Mouse (Mus musculus) cerebral cortex, adult 2 months (tissue): ENCODE results near the gene Spta1.

Experiments
- WGBS: fragments of 180-500 bp; shearing (Covaris S2); methylation state at CpG from one replicate; pipeline ENCODE4 v1.1.7; 2018; 5-methylcytosine and 5-hydroxymethylcytosine counted together

Gene Spta1

DNA sequence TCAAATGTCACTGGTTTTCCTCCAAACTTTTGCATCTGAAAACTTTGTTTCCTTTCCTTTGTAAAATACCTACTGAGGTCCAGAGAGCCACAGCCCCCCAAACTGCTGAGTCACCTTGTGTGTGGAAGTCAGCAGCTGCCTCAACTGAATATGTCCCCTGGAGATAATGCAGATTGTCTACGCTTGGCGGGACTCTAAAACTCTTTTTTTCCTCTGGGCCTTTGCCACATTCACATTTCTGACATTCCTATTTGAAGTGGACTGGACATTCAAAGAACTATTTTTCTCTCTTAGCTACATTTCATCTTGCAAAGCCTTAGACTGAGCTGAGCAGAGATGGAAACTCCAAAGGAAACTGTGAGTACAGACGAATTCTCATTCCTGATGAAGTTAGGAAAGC lies at the start of gene Spta1:
Gene Spta1, plus strand, starts transcription at position 172 of the 400 bp plus-strand sequence.
- WGBS: 67% methylated on average over 3 of the region's 3 CpGs

DNA sequence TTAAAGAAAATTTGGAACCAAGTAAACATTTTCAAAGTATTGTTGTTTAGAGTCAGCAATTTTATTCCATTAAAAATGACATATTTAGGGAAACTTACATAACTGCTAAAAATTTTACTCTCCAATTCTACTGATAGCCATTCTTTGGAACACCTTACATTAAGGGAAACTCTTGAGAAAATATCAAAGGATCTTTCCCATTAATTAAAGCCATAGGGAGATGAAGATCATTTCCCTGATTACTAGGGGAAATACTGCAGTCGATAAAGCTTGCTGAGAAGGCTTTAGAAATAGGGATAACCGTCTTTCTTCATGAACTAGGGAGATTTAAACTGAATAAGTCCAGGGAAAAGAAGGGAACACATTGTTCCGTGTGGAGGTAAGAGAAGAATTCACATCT lies 41.4 kb upstream of the Spta1 start, which contains the start of gene Olfr424:
Gene Olfr424, plus strand, starts transcription at position 301 of the 400 bp plus-strand sequence.
- WGBS: 73% methylated on average over 3 of the region's 3 CpGs

DNA sequence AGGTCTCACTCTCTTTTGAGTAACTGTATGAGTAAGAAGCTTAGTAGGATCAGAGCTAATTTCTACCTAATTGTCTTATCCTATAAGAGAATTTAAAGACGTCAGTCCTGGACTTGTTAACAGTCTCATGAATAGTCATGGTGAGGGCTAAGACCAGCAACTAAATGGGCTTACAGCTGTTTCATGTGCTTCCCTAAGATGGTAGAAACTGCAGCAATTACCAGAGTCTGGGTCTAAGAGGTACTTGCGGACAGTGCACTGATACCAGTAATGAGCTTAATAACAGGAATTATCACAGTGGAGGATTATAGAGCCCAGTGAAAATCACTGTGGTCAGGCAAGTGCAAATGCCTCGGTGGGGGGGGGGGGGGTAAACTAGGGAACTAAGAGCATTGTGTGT lies 40.6 kb upstream of the Spta1 start:
- 53% methylated on average over 3 of the region's 3 CpGs for WGBS

DNA sequence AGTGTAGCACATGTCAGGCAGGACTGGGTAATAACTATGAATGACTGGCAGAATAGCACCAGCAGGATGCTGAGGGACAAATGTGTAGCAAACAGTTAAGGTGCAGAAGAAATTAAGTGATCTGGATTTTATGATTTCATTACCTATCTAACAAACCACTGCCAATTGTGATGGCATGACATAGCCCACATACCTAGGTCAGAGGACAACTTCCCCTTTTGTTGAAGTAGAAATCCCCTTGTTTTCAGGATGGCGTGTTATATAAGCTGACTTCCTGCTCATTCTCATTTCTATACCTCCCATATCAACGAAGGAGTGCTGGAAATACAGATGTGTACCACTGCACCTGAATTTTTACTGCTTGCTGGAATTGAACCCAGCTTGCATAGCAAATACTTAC lies 31.2 kb upstream of the Spta1 start:
- WGBS: 77% methylated on average over 2 of the region's 2 CpGs

DNA sequence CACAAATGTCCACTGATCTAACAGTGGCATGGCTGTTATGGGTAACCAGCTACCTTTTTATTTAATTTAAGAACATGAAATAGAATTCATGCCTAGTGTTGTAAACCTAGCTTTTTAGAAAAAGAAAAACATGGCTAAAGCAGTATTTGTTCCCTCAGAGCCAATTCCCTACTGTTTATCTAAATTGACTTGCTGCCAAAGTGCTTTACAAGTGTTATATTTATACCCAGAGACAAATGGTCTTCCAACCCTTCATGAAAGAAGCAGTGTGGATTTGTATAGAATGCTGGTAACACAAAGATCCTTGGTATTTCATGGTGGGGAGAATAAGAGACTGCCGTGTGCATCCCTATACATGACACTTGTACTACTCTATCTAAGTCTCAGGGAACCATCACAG lies 25.9 kb upstream of the Spta1 start:
- WGBS: 59% methylated on average over 1 of the region's 1 CpGs

DNA sequence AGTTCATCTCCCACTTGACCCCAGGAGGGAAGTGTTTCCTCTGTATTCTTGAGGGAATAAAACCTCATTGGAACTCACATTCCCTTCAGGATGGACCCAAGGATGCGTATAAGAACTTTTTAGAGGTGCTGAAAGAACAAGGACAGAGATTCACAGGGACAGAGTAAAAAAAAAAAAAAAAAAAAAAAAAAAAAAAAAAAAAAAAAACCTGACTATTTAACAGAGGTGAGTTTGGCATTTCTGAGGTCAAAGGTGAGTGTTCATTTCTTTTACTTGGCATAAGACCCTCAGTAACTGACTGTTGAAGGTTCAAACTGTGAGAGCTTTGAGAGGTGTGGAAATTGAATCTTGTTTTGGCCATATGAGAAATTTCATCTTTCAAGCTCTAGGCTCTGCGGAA lies 23.3 kb upstream of the Spta1 start:
- 79% methylated on average over 2 of the region's 2 CpGs for WGBS

DNA sequence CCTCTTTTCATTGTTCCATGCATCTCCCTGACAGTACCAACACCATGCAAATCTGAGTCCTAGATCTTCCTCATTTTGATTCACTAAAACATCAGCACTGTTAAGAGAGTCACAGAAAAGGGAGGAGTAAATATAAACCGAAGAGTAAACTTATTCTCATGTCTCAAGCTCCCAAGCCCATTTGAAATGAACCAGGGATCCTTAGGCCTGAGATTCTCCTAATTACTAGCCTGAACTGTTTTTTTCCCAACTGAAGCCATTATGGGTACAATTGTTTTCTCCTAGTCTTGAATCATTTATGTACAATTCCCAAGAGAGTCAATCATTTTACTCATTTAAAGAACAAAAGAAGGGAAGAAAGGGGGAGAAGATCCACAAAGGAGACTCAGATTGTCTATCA lies 17.2 kb upstream of the Spta1 start, which contains the start of gene Olfr420:
Gene Olfr420, plus strand, starts transcription at position 301 of the 400 bp plus-strand sequence.
- 87% methylated on average over 1 of the region's 1 CpGs for WGBS

DNA sequence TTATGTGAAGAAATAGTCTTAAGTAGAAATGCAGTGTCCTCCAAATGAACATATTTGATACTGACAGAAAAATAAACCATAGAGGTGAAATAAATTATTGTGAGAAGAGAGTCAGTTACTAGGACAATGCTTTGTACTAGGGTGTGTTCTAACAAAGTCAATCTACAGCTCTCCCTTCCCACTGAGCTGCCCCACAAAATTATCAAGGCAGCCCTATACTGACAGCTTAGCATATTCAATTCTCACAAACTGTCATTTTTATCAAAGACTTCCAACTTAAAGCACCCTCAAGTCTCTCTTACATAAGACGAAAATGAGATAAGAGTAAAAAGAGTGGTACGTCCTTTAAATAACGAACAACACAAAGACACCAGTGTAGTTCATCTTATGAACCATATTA lies 15.0 kb upstream of the Spta1 start:
- WGBS: 92% methylated on average over 3 of the region's 3 CpGs

DNA sequence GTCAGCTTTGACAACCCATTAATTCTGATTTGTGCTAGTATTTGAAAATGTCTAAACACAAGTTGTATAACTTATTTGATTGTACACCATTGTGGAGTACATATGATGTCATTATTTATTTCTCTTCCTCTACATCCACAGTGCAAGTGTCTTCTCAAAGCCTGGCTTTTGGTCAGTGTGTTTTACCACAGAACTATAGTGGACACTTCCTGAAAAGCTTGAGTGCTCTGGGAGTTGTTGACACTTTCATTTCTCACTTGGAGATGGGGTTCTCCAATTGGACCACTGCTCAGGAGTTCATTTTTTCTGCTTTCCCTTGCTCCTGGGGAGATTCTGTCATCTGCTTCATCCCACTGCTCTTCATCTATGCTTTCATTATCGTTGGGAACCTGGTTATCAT lies 14.1 kb upstream of the Spta1 start:
- 93% methylated on average over 1 of the region's 1 CpGs for WGBS

DNA sequence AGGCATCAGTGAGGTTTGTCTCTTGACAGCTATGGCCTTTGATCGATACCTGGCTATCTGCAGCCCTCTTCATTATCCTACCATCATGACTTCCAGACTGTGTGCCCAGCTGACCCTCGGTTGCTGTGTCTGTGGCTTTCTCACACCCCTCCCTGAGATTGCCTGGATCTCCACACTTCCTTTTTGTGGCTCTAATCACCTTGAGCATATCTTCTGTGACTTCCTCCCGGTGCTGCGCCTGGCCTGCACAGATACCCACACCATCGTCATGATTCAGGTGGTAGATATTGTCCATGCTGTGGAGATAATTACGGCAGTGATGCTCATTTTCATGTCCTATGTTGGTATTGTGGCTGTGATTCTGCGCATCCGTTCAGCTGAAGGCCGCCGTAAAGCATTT lies 13.5 kb upstream of the Spta1 start:
- WGBS: 91% methylated on average over 10 of the region's 10 CpGs

DNA sequence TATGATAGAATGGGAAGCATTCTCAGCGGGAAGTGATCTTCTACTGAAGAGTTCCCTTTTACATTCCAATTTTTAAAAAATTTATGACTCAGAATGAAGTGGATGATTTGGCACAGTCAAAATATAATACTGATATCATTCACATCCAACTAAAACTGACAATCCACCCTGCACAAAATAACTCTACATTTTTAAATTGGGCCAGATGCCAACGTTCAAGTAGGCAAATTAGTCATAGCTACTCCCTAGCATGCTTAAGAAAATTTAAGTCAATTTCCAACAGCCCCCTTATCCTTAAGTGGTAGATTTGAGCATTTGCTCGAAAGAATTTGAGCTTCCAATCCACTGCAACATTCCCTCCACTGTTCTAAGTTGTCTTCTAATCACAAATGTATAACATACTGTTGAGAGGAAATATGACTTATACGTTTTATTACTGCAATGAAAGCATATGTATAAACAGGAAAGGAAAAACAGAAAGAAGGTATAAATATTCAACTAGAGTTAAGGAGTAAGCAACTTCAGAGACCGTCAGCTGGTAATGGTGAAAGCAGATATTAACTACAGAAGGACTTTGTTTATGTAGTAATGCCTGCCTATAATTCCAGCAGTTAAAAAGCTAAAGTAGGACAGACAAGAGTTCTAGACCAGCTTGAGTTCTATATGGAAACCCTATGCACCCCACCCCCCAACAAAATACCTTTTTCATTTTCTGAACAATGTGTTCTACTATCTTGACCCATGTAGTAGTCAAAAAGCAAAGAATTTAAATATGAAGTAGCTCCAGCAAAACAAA lies 1.7 kb upstream of the Spta1 start:
- 66% methylated on average over 5 of the region's 5 CpGs for WGBS

DNA sequence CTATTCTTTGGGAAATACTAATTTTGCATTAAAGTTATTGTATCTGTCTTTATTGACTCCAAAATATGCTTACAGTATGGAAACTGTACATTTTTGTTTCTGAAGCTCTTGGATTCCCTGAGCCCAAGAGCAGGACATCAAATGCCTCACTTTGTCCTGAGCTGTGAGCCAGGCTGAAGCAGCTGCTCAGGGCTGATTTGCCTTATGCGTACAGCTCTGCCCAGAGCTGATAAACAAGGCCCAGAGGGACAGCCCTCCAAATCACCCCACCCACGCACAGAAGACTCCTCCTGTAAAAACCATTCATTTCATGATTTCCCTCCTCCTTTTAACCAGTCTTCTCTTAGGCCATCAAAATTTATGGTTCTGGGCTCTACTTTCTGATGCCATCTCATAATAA lies 1.0 kb upstream of the Spta1 start:
- WGBS: 62% methylated on average over 2 of the region's 2 CpGs

DNA sequence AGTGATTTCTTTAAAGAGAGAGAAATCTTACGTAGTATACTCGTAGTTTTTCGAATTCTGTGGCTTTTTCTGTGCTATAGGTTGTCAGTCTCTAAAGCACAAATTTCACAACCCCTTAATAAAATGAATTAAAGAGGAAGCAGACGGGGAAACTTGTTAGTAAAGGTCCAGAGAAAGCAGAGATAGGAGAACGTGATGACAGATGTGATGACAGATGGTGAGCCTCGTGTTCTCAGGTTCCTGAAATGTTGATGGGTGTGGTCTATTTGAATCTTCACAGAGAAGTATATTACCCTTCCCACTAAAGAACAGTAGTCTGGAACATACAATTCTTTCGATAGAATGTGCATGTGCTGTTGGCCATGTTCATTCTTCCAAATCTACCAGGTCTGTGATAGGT lies 32.1 kb downstream of the Spta1 start:
- 67% methylated on average over 7 of the region's 7 CpGs for WGBS

DNA sequence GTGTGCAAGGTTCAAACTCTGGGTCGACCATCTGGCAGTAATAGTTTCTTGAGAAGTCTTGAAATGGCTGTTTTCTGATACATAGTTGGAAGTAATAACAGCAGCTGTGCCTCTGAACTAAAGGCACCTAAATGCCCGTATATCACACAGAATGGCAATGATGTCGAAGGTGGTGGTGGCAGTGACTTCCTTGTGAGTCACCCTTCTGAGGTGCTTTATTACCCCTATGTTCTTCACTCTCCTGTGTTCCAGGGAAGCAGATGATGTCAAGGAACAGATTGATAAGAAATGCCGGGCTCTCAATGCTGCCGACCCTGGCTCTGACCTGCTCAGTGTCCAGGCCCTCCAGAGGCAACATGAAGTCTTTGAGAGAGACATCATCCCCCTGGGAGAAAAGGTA lies 39.7 kb downstream of the Spta1 start:
- WGBS: 87% methylated on average over 5 of the region's 5 CpGs

DNA sequence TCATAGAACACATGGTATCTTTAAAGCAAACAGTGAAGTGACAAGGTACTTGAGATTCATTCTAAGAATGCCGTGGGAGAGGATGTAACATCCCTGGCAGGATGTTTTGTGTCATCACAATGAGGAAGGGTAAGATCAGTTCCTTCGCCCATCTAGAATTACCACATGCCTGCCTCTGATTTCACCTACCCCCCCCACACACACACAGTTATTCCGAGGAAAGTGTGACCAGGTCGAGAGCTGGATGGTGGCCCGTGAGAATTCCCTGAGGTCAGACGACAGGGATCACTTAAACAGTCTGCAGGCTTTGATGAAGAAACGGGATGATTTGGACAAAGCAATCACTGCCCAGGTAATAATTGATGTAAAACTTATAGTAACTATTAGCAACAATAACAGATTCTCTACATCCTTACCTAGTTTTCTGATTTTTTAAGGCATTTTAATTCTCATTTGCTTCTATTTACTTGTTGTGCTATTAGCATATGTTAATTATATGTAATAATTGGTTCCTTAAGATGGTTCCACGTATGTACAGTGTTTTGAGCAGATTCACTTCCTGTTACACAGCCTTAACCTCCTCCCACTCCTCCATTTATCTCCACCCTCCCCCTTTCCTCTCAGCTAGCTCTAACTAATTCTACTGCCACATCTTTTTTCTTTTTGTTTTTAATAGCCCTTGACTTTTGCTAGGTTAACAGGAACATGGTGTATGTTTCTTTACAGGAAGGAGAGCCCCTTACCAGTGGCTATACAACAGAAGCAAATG lies 42.9 kb downstream of the Spta1 start:
- 83% methylated on average over 8 of the region's 8 CpGs for WGBS

DNA sequence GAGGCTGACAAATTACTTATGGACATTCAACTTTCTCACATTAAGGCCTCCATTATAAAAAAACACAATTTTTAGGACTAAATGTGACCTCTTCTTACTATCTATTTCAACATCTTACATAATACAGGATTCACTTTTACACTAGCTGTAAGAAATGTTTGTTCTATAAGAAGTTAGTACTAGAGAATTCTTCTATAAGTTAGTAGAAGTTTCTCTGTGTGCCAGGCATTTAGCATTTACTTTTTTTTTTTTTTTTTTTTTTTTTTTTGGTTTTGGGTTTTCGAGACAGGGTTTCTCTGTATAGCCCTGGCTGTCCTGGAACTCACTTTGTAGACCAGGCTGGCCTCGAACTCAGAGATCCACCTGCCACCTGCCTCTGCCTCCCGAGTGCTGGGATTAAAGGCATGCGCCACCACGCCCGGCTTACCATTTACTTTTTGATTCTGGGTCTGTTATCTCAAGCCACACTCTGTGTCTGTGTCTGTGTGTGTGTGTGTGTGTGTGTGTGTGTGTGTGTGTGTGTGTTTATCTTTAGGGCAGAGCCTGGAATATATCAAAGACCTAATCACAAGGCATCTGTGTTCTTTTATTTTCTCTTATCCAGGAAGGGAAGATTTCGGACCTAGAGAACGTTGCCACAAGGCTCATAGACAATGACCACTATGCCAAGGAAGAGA lies 44.1 kb downstream of the Spta1 start:
- 91% methylated on average over 8 of the region's 8 CpGs for WGBS

DNA sequence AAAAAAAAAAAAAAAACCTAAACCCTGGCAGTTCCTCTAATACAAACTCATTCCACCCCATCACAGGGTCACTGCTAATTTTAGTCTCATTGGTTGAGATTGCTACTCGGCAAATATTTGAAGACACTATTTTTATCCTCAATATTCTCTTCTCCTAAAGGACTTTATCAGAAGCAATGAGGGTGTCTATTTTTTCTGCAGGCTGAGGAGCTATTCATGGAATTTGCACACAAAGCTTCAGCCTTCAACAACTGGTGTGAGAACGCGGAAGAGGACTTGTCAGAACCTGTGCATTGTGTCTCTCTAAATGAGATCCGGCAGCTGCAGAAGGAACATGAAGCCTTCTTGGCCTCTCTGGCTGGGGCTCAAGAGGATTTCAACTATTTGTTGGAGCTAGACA lies 67.3 kb downstream of the Spta1 start:
- WGBS: 81% methylated on average over 4 of the region's 4 CpGs

DNA sequence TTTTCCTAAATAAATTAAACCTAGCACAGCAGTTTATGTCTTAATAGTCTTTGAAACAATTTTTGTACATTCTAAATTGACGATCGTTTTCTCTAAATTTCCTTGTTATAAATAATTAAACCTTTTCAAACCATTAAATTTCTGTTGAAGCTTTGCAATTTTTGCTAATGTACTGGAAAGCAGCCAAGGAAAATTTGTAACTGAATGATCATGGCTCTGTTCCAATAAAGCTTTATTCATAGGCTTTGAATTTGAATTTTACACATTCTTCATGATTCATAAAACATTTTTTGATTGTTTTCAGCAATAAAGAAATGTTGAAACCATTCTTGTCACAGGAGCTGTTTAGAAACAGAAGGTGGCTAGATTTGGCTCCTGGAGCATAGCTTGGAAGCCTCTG lies 72.0 kb downstream of the Spta1 start:
- 74% methylated on average over 2 of the region's 2 CpGs for WGBS

DNA sequence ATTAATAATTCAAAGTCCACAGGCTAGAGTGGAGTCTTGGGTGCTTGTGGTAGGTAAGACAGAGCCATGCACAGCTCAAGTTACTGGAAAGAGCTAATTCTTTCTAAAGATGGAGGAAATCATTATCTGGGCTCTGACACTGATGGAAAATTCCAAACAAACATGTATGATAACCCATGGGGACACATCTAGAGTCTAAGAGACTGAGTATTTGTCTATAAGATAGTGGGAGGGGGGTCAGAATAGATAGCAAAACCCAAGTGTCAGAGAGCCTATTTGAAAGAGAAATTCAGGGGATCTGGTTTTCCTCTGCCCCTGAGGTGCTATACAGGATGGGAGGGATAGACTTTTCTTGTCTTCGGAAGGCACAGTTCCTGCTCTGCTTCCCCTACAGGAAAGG lies 73.5 kb downstream of the Spta1 start:
- WGBS: 100% methylated on average over 1 of the region's 1 CpGs

DNA sequence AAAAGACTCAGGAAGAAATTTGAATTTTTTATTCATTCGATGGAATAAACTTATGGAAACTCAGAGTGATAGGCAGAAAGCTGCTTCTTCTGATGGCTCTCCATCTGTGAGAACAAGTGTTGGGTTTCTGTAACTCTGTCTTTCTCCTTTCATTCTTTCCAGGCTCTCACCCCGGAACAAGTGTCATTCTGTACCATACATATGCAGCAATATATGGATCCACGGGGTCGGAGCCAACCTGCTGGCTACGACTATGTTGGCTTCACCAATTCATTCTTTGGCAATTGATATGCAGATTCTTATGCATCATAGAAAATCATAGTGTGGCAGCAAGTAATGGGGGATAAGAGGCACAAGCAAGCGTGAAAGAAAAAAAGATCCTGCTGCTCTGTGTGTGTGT lies 74.6 kb downstream of the Spta1 start:
- 68% methylated on average over 6 of the region's 6 CpGs for WGBS

DNA sequence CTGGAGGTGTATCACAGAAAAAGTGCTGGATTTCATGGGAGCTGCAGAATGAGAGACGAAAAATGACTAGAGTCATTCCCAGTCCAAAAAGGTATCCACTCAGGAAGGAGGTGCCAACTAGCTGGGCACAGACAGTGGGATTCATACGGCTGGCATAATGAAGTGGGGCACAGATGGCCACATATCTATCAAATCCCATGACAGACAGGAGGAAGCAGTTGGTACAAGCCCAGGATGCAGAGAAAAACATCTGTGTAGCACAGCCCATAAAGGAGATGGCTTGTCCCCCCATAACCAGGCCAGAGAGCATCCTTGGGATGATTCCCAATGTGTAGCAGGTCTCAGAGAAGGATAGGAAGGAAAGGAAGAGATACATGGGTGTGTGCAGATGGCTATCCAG lies 77.8 kb downstream of the Spta1 start:
- 85% methylated on average over 2 of the region's 2 CpGs for WGBS

DNA sequence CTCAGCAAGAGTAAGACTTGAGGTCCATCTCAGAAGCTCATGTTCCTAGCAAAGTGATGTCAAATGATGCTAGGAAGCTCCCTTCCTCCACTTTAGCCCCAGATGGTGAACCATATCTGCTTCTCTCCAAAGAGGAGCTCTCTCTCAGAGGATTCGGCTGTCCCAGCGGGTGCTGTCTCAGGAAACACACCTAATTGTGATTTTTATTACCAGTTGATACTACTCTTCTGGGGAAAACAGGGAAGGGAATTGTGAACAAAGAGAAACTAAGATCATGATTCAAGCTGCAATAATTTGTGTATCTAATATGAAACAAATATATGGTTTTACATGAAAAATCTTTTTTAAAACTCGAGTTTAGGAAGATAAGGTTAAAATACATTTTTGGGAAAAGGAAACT lies 79.4 kb downstream of the Spta1 start, which contains the start of gene Olfr419:
Gene Olfr419, minus strand, starts transcription at position 101 of the 400 bp plus-strand sequence.
- 84% methylated on average over 3 of the region's 3 CpGs for WGBS
